Mouse (Mus musculus) B cell, adult 62 days (primary cell): ENCODE data around the gene Tubb3. TPM values are rescaled to one million over a fixed set of nuclear protein-coding genes. Genes with fewer than 3 reads are reported as not detected.

ENCODE experiments used
- total RNA-seq: library from RNA; stranded (reverse); gene quantifications from 4 replicates; pipeline ENCODE4 v1.2.4, GENCODE M21; 2023

Gene Tubb3
- 0.38 to 2.1 TPM (median 0.61 TPM) in 3 of 4 replicates, not detected in the other for total RNA-seq

GRCm38 (mm10) chr8:123411246-123411645 is at the start of gene Tubb3:
Gene Tubb3 (plus strand): TSS chr8:123411424.

GRCm38 (mm10) chr8:123373403-123374238 is 37.6 kb upstream of the Tubb3 start, which contains the start of gene Tcf25:
Gene Tcf25 (plus strand): TSS chr8:123373753.

GRCm38 (mm10) chr8:123406786-123407185 is 4.4 kb upstream of the Tubb3 start, which contains the start of gene Mc1r:
Gene Mc1r (plus strand): TSS chr8:123407107.

DNA sequence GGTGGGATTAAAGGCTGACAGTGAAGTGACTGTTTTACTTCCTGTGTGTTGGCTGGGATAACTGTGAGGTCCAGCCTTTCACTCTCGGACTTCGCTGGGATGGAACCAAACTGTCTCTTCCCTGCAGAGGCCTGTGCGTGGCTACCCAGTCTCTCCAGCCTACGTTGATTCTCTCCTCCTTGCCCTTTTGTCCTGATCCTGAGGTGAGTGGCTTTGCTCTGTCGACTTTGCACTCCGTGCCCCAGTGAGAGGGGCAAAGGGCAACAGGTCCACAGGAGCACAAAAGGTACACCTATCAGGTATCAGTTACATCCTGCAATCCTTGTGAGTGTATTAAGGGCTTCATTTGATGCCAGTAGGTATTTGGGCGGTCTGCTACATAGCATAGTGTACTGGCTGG is 12.2 kb downstream of the Tubb3 start, which contains the start of gene Def8:
Def8 (plus strand) TSS at position 87 of the 400 bp plus-strand sequence.

Other genes starting within 250 kb of the Tubb3 start
- not detected in 4 replicates for gene Dpep1, start 225.2 kb upstream of the Tubb3 start, total RNA-seq
- gene Chmp1a, start 198.7 kb upstream of the Tubb3 start, total RNA-seq = 61.9 to 67.8 TPM (median 65.2 TPM) in 4 replicates
- 0.18 to 0.56 TPM in 2 of 4 replicates, not detected in the others for gene Spata33, start 198.6 kb upstream of the Tubb3 start, total RNA-seq
- gene Cdk10, start 186.6 kb upstream of the Tubb3 start, total RNA-seq = 57.4 to 62.6 TPM (median 58.3 TPM) in 4 replicates
- gene Spata2l, start 175.2 kb upstream of the Tubb3 start, total RNA-seq = 11.2 to 13.8 TPM (median 13.3 TPM) in 4 replicates
- gene Zfp276, start 157.2 kb upstream of the Tubb3 start, total RNA-seq = 29.7 to 38.3 TPM (median 32.5 TPM) in 4 replicates
- 33.3 to 38.8 TPM (median 36.4 TPM) in 4 replicates for gene Vps9d1, start 157.1 kb upstream of the Tubb3 start, total RNA-seq
- 85.7 to 89.4 TPM (median 85.9 TPM) in 4 replicates for gene Fanca, start 92.8 kb upstream of the Tubb3 start, total RNA-seq
- not detected in 4 replicates for gene Spire2, start 78.7 kb upstream of the Tubb3 start, total RNA-seq
- 258 to 306 TPM (median 267 TPM) in 4 replicates for gene Tcf25, start 37.7 kb upstream of the Tubb3 start, total RNA-seq
- gene Mc1r, start 4.3 kb upstream of the Tubb3 start, total RNA-seq = 0.14 to 0.21 TPM in 2 of 4 replicates, not detected in the others
- gene Def8, start 12.1 kb downstream of the Tubb3 start, total RNA-seq = 9.5 to 13.4 TPM (median 12.7 TPM) in 4 replicates
- gene Afg3l1, start 66.5 kb downstream of the Tubb3 start, total RNA-seq = 45.5 to 55.1 TPM (median 51.3 TPM) in 4 replicates
- not detected in 4 replicates for gene Dbndd1, start 104.0 kb downstream of the Tubb3 start, total RNA-seq
- gene Gas8, start 107.4 kb downstream of the Tubb3 start, total RNA-seq = 3.3 to 5.9 TPM (median 4.1 TPM) in 4 replicates
- not detected in 4 replicates for gene Rhou, start 242.5 kb downstream of the Tubb3 start, total RNA-seq